Mouse (Mus musculus) CH12F3 (cell line): Measurements from ENCODE around the gene Mphosph6.

Experiments
- in situ Hi-C: fragments of 300-500 bp; cut with MboI; formaldehyde crosslinking; loops from 2 replicates; pipeline ENCODE4 v1.14.3; 2020; ENCODE audit warnings: low sequenced_read_pairs

The Mphosph6 gene

DNA sequence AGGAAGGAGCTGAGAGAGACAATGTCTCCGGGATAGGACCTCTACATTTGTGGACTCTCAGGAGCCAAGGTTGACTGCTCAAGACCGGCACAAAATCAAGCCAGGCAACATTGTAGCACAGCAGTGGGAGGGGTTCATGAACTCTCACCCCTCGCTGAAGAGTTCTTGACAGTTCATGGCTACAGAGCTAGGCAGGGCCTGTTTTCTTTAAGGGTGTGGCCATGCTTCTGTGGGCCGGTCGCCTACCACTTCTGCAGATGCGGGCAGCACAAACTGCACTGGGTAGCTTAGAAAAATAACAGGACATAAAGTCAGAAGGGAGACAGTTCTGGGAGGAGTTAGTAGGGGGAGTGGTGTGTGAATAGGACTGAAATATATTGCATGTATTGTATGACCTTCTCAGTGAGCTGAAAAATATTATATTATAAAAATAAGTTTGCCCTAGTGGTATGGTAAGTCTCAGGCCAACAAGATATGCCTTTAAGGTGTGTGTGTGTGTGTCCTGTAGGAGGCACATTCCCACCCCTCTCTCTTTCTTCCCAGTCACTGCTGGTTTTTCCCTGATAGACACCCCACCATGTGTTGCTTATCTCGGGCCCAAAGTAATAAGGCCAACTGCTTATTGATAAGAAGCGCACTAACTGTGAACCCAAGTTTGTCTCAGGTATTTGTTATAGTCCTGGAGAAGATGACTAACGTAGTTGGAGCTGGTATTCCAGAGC, 30.5 kb downstream of the Mphosph6 start:
- in situ Hi-C loops, result loop anchor here (5.0 kb wide), 1 partner anchor 91 kb away; no protein-coding TSS in a partner anchor

DNA sequence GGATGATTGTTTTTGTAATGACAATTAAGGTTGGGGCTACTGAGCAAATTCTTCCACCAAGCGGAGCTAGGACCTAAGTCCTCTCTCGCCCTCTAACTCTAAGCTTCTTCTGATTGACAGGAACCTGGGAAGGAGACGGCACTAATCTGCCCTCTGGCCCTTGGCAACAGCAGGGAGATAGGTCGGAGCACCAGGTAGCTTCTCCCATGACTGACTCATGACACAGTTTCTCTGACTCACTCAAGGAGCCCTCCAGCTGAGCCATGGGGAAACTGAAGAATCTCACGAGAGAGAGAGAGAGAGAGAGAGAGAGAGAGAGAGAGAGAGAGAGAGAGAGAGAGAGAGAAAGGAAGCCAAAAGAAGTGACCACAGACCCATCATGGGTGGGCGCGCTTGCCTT, 32.8 kb downstream of the Mphosph6 start:
- in situ Hi-C loops, result no loop called here

DNA sequence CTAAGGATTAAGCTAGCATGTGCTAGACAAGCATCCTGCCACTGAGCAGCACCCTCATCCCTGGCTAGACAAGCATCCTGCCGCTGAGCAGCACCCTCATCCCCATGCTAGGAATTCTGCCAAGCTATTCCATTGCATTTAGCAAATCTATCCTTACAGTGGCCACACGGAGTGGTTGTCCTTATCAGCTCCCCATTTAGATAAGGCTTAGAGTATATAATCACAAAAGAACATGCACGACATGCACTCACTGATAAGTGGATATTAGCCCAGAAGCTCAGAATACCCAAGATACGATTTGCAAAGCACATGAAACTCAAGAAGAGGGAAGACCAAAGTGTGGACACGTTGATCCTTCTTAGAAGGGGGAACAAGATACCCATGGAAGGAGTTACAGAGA, 35.8 kb downstream of the Mphosph6 start:
- in situ Hi-C loops, result no loop called here

DNA sequence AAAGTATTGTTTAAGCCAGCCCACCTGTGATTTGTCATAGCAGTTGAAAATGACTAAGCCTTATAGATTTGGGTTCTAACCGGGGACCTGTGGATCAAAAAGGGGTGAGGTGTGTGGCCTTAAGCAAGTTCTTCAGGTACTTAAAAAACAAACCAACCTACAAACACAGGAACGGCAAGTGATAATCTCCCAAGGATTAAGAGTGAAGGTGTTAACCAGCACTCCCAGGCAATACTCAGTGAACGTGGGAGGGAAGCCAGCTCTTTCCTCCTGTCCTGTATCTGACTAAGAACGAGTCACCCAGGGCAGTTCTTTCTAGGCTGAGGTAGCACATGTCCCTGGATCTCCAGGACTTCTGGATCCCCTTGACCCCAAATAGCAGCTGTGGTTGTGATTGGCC, 37.1 kb downstream of the Mphosph6 start:
- in situ Hi-C loops, result no loop called here

DNA sequence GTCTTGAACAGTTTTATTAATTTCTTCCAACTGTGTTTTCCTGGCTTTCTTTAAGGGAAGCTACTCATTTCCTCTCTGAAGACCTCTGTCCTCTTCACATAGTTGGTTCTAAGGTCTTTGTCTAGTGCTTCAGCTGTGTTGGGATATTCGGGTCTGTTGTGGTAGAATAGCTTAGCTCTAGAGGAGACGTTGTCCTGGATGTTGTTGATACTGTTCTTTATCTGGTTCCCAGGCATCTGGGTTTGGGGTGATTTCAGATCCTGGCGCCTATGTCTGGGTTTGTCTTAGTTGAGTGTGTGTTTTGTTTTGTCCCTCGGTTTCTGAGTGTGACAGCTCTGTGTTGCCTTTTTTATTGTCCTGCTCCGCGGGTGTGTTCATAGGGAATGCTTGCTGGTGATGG, 39.0 kb downstream of the Mphosph6 start:
- in situ Hi-C loops, result no loop called here

DNA sequence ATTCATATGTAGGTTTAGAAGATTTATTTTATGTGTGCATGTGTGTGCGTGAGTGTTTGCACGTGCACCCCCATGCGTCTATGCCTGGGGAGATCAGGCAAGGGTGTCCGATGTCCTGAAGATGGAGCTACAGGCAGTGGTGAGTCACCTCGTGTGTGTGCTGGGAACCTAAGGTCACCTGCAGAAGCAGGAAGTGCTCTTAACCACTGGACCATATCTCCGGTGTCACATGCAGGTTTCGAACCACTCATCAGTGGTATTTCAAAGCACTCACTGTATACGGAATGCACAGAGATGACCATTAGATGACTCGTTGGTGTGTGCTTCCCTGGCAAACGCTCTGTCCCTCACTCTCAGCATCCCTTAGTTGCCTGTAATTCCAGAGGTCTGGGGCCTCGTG, 43.8 kb downstream of the Mphosph6 start:
- in situ Hi-C loops, result no loop called here

DNA sequence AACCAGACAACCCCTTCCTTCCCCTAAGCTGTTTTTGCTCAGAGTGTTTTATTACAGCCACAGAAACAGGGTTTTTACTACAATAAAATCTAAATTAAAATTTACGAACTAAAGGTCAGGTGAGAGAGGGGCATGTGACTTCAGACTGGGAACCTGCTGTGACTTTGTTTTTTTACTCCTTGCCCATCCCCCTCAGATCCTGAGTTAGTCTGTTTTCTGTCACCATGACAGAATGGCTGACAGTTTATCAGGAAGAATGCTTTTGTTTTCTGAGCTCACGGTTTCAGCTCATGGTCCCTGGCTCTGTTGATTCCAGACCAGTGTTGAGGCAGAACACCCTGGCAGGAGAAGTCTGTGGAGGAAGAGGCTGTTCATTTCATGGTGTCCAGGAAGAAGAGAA, 52.3 kb downstream of the Mphosph6 start:
- in situ Hi-C loops, result no loop called here

DNA sequence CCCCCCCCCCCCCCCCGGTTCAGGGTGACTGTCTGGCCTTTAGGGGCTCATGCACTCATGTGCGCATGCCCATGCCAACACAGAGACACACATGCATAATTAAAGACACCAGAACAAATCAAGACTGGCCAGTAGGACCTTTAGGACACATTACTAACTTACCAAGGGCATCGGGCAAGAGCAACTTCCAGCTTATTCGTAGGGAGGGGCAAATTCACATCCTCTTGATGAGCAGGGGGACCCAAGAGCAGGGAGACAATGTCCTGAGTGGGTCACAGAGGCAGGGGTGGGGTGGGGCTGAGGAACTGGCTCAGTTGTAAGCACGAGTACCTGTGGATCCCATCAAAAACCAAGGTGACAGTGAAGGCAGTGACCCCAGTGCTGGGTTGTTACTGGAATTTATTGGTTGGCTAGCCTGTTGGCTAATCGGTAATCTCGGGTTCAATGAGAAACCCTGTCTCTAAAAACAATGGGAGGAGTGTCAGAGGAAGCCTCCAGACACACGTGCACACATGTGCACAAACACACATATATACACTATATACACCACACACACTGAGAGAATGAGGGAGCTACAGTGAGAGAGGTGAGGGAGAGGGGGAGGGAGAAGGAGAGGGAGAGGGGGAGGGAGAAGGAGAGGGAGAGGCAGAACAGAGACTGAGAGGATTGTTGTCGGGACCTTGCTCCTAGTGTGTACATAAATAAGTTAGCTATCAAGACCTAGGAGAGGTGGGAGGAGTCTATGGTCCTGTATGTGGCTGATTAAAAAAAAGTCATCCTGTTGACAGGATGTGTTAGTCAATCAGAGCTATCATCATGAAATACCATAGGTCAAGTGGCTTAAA, 53.6 kb downstream of the Mphosph6 start:
- in situ Hi-C loops, result no loop called here

DNA sequence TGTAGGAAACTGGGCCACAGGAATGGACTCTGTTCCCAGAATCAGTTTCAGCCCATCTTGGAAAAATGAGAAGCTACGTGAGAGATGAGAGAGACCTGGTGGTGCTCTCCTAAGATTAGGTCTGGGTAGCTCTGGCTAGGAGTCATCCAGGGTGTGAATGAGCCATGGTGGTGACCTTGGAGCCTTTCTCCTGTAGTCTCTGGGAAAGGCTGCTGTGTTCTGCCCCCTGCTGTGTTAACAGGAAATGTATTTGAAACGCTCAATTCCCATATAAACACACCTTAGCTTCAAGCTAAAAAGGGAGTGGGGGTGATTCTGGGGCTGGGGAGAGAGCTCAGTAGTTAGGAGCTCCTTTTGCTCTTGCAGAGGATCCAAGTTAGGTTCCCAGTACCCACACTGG, 54.3 kb downstream of the Mphosph6 start:
- in situ Hi-C loops, result no loop called here

DNA sequence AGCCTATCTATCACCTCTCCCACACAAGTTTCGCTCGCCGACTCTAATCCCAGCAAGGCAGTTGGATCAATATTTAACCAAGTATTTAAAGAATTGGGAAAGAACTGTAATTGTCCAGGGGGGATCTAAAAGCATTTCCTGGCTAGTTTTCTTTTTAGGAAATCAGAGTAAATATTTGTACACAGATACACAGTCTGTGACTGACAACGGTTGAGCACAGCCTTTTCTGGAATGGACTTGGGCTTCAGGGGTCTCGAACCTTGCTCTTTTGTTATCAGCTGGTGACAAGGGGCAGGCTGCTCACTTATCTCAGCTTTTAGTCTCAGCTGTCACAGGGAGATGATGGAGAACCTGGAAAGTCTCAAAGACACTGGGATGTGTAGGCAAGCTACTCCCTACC, 55.1 kb downstream of the Mphosph6 start:
- in situ Hi-C loops, result no loop called here

DNA sequence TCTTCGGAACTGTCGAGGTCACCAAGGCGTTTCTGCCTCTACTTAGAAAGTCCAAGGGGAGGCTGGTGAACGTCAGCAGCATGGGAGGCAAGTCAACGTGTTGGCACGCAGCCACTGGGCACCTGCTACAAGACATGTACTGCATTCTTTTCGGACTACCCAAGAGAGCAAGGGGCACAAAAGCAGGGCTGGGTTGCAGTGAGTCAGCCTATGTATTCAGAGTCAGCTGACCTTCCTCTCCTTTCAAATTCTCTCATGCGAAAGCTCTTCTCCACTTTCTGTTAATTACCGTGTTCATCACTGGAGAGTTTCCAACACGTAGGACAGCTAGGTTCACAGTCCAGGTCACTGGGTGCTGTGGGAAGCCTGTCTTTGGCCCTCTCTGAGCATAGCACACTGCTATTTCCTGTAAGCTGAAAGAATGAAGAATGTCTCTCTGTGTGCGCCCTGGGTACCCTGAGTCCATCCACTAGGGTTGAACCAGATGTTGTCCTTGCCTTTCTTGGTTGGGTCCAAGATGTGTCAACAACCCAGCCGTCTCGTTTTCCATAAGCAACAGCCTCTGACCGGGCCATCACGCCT, 59.2 kb downstream of the Mphosph6 start:
- in situ Hi-C loops, result no loop called here
